Mouse (Mus musculus): ENCODE data around the gene Zswim5. TPM values are rescaled to one million over a fixed set of nuclear protein-coding genes. Genes with fewer than 3 reads are reported as not detected.
A peak's percentile ranks its signal among the peaks of the same experiment; 100 is the strongest.

The Zswim5 gene
- polyA plus RNA-seq, 1 experiment, result not detected

DNA sequence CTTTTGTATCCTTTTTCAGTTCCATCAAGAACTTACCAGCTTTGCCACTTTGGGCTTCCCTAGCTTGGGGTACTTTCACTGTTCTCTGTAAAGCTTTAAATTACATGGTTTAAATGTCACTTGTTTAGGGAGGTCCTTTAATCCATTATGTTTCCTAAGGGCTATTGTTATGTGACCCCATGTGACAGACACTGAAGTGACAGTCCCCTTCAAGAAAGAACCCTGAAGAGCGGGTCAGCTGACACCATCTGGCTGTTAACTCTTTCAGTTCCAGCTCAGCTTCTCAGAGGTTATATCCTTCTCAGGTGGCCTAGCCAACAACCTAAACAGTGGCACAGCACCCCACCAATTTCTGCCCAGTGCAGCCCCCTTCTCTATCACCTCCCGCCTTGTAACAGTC is 22.9 kb upstream of the Zswim5 start:
- TF ChIP-seq GATA1 (IDR thresholded peaks at IDR 0.05; ENCODE audit: low read length), result no peak
- TF ChIP-seq TAL1 (IDR thresholded peaks at IDR 0.05; ENCODE audit: low read length), result no peak
- H3K9me3 ChIP-seq (ENCODE audit: control insufficient read depth, low read length), result no peaks in the 10 kb centered on the region
- H3K4me3 ChIP-seq (replicated peaks), result no peak overlapping the region
- H3K27me3 ChIP-seq (ENCODE audit: control insufficient read depth), result peaks cover 5% of the 10 kb centered on the region; the same call in 1 of the 2 replicates
- H3K4me1 ChIP-seq (ENCODE audit: control insufficient read depth), result no peaks in the 10 kb centered on the region
- no peaks in the 10 kb centered on the region for H3K36me3 ChIP-seq (ENCODE audit: control insufficient read depth)

DNA sequence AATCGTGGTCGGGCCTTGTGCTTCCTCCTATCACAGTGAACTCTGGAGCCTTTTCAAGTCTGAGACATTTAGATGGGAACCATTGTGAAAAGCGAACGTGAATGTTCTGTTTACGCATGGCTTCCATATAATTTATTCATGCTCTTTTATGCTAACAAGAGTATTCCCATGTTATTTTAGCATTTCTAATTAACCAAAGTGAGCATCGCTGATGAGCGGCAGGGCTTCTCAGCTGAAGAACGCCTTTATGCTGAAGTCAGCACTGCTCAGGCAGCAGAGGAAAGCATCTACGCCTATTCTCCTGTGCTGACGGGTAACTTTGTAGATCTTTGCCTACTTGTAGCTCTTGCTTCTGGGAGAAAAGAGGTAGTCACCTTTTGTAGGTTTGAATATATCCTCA is 20.0 kb upstream of the Zswim5 start:
- TF ChIP-seq TAL1 (IDR thresholded peaks at IDR 0.05; ENCODE audit: low read length) (no peak), GATA1 (IDR thresholded peaks at IDR 0.05; ENCODE audit: low read length) (no peak)
- Histone ChIP-seq H3K4me1 (ENCODE audit: control insufficient read depth) (no peaks in the 10 kb centered on the region), H3K4me3 (replicated peaks) (no peak overlapping the region), H3K27me3 (ENCODE audit: control insufficient read depth) (peaks cover 14% of the 10 kb centered on the region), H3K9me3 (ENCODE audit: control insufficient read depth, low read length) (no peaks in the 10 kb centered on the region), H3K36me3 (ENCODE audit: control insufficient read depth) (no peaks in the 10 kb centered on the region)

DNA sequence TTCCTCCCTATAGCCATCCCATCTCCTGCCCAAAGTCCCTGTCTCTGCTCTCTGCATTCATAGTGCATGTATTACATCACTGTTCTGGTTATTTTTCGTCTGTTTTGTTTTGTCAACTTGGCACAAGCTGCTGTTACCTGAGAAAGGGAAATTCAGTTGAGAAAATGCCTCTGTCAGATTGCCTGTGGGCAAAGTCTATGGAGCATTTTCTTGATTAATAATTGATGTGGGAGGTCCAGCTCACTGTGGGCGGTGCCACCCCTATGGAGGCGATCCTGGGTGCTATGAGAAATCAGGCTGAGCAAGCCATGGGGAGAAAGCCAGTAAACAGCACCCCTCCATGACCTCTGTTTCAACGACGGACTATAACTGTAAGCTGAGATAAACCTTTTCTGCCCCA is 17.5 kb upstream of the Zswim5 start:
- Histone ChIP-seq H3K36me3 (ENCODE audit: control insufficient read depth) (no peaks in the 10 kb centered on the region), H3K4me3 (replicated peaks) (no peak overlapping the region), H3K4me1 (ENCODE audit: control insufficient read depth) (no peaks in the 10 kb centered on the region), H3K9me3 (ENCODE audit: control insufficient read depth, low read length) (no peaks in the 10 kb centered on the region), H3K27me3 (ENCODE audit: control insufficient read depth) (peaks cover 18% of the 10 kb centered on the region)
- TF ChIP-seq TAL1 (IDR thresholded peaks at IDR 0.05; ENCODE audit: low read length) (no peak), GATA1 (IDR thresholded peaks at IDR 0.05; ENCODE audit: low read length) (no peak)

DNA sequence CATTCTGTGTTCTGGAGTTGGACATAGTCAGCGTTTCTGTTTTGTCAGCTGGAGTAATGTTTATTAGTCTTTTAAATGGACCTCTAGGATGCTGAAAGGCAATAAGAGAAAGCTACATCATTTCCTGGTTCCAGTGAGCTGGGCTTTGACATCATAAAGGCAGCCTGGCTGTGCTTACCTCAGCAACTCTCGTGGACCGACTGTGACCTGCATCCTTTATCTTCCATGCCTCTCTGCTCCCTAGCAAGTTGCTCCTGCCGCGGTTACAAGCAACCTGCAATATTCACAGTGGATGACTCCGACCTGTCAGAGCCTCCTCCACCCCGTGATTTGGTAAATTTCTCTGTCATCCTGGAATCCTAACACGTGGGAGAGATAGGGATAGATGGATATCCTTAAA is 15.2 kb upstream of the Zswim5 start:
- Histone ChIP-seq H3K36me3 (ENCODE audit: control insufficient read depth) (no peaks in the 10 kb centered on the region), H3K4me3 (replicated peaks) (no peak overlapping the region), H3K4me1 (ENCODE audit: control insufficient read depth) (no peaks in the 10 kb centered on the region), H3K27me3 (ENCODE audit: control insufficient read depth) (peaks cover 20% of the 10 kb centered on the region), H3K9me3 (ENCODE audit: control insufficient read depth, low read length) (no peaks in the 10 kb centered on the region)
- TF ChIP-seq TAL1 (IDR thresholded peaks at IDR 0.05; ENCODE audit: low read length), result no peak
- no peak for TF ChIP-seq GATA1 (IDR thresholded peaks at IDR 0.05; ENCODE audit: low read length)

DNA sequence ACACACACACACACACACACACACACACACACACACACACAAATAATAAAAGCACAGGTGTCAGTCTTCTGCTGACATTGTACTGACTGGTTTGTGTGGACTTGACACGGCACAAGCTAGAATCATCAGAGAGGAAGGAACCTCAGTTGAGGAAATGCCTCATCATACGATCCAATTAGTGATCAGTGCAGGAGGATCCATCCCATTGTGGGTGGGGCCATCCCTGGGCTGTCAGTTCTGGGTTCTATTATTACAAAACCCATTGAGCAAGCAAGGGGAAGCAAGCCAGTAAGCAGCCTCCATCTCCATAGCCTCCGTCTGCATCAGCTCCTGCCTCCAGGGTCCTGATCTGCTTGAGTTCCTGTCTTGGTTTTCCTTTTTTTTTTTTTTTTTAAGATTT is 7.3 kb upstream of the Zswim5 start:
- no peaks in the 10 kb centered on the region for H3K9me3 ChIP-seq (ENCODE audit: control insufficient read depth, low read length)
- no peaks in the 10 kb centered on the region for H3K36me3 ChIP-seq (ENCODE audit: control insufficient read depth)
- H3K27me3 ChIP-seq (ENCODE audit: control insufficient read depth), result peaks cover 26% of the 10 kb centered on the region
- H3K4me3 ChIP-seq (replicated peaks), result no peak overlapping the region
- TF ChIP-seq TAL1 (IDR thresholded peaks at IDR 0.05; ENCODE audit: low read length) (no peak), GATA1 (IDR thresholded peaks at IDR 0.05; ENCODE audit: low read length) (no peak)
- no peaks in the 10 kb centered on the region for H3K4me1 ChIP-seq (ENCODE audit: control insufficient read depth)

DNA sequence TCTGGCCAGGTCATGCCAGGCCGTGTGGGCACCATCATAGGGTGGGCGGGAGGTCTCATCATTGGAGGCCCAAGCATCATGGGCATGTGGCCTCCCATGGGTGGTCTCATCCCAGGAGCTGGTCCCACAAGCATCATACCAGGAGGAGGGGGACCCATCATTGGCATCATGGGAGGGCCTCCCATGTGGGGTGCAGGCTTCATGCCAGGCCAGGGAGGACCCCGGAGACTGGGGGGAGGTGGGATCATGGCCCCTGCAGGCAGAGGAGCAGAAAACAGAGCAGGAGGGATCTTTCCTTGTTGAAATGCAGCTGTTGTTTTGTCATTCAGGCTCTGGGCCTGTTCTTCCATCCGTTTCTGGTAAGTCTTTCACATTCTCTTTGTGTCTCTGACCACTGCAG is 2.6 kb upstream of the Zswim5 start:
- H3K36me3 ChIP-seq (ENCODE audit: control insufficient read depth), result no peaks in the 10 kb centered on the region
- H3K27me3 ChIP-seq (ENCODE audit: control insufficient read depth), result peaks cover 64% of the 10 kb centered on the region
- no peak overlapping the region for H3K4me3 ChIP-seq (replicated peaks)

DNA sequence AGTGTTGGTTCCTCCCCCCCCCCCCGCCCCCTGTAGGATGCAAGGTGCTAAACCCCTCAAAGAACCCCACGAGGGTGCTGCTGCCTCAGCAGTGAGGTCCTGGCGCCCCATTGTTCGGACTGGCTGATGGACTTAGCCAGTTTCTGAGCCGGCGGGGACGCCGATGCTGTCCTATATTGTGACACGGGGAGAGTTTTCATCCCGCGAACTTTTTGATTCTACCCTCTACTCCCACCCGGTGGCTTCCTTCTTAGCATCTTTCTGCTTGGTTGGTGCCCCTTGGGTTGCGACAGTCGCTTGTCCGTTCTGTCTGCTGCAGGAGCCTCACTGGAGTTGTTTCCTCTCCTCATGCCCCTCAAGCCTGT is 564 bp upstream of the Zswim5 start:
- peak overlapping the region; percentile 58 for H3K4me3 ChIP-seq (replicated peaks)

More for the DNA sequence above, 2.6 kb upstream of the Zswim5 start:
- TF ChIP-seq TAL1 (IDR thresholded peaks at IDR 0.05; ENCODE audit: low read length) (no peak), GATA1 (IDR thresholded peaks at IDR 0.05; ENCODE audit: low read length) (no peak)
- Histone ChIP-seq H3K9me3 (ENCODE audit: control insufficient read depth, low read length) (no peaks in the 10 kb centered on the region; the same call in 1 of the 2 replicates), H3K4me1 (ENCODE audit: control insufficient read depth) (peaks cover 9% of the 10 kb centered on the region)

DNA sequence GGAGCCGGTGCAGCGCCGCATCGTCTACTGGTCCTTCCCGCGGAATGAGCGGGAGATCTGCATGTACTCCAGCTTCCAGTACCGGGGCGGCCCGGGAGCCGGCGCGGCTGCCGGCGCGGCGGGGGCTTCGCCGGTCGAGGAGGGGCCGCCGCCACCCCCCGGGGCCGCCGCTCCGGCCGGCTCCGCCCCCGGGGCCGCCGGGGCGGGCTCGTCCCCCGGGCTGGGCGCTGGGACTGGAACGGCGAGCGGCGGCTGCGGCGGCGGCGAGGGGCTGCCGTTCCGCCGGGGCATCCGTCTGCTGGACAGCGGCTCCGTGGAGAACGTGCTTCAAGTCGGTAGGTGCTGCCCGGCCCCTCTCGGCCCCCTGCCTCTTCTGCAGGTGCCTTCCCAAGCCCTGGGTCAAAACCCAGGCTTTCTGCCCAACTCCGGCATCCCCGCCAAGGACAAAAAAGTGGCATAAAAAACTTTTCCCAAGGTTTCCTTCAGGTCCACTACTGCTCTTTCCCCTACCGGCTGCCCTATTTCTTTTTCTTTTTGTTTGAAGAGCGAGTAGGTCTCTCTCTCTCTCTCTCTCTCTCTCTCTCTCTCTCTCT is 649 bp downstream of the Zswim5 start:
- H3K27me3 ChIP-seq (ENCODE audit: control insufficient read depth), result peaks cover 82% of the 10 kb centered on the region
- TF ChIP-seq TAL1 (IDR thresholded peaks at IDR 0.05; ENCODE audit: low read length) (no peak), GATA1 (IDR thresholded peaks at IDR 0.05; ENCODE audit: low read length) (no peak)
- H3K36me3 ChIP-seq (ENCODE audit: control insufficient read depth), result no peaks in the 10 kb centered on the region
- peak overlapping the region; percentile 58 for H3K4me3 ChIP-seq (replicated peaks)
- no peaks in the 10 kb centered on the region; the same call in 1 of the 2 replicates for H3K9me3 ChIP-seq (ENCODE audit: control insufficient read depth, low read length)
- peaks cover 9% of the 10 kb centered on the region for H3K4me1 ChIP-seq (ENCODE audit: control insufficient read depth)

More for the DNA sequence above, 564 bp upstream of the Zswim5 start:
- TF ChIP-seq GATA1 (IDR thresholded peaks at IDR 0.05; ENCODE audit: low read length) (no peak), TAL1 (IDR thresholded peaks at IDR 0.05; ENCODE audit: low read length) (no peak)
- no peaks in the 10 kb centered on the region; the same call in 1 of the 2 replicates for H3K9me3 ChIP-seq (ENCODE audit: control insufficient read depth, low read length)
- peaks cover 9% of the 10 kb centered on the region for H3K4me1 ChIP-seq (ENCODE audit: control insufficient read depth)
- H3K27me3 ChIP-seq (ENCODE audit: control insufficient read depth), result peaks cover 77% of the 10 kb centered on the region
- H3K36me3 ChIP-seq (ENCODE audit: control insufficient read depth), result no peaks in the 10 kb centered on the region

DNA sequence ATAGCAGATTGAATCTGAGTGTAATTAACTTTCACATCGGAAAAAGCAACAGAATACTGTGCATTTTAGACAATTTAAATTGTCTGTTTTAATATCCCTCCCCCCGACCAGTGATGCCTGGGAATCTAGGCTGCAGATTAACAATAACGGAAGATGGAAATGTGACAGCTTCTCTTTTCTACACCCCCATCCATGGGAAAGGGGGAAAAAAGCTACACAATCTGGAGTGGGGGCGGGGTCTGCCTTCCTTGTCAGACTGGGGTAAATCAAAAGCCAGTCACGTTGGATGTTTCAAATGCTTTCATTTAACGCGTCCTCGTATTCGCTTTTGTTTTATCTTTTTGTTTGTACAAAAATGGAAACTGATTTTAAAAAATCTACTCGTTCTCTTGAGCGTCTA is 1.3 kb downstream of the Zswim5 start:
- H3K4me1 ChIP-seq (ENCODE audit: control insufficient read depth), result peaks cover 9% of the 10 kb centered on the region
- peaks cover 82% of the 10 kb centered on the region for H3K27me3 ChIP-seq (ENCODE audit: control insufficient read depth)
- H3K36me3 ChIP-seq (ENCODE audit: control insufficient read depth), result no peaks in the 10 kb centered on the region
- H3K9me3 ChIP-seq (ENCODE audit: control insufficient read depth, low read length), result no peaks in the 10 kb centered on the region; the same call in 1 of the 2 replicates
- TF ChIP-seq TAL1 (IDR thresholded peaks at IDR 0.05; ENCODE audit: low read length), result no peak
- TF ChIP-seq GATA1 (IDR thresholded peaks at IDR 0.05; ENCODE audit: low read length), result no peak
- H3K4me3 ChIP-seq (replicated peaks), result no peak overlapping the region

DNA sequence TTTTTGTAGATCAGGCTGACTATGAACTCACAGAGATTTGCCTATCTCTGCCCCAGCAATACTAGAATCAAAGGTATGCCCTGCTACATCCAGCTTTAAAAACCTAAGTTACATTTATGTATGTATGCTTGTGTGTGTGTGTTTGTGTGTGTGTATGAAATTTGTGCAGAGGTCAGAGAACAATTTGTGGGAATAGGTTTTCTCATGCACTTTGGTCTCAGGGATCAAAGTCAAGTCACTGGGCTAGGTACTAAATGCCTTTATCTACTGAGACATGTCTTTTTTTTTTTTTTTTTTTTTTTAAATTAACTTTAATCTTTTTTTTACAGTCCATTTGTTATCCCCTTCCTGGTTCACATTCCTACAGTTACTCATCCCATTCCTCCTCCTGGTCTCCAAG is 5.5 kb downstream of the Zswim5 start:
- TF ChIP-seq GATA1 (IDR thresholded peaks at IDR 0.05; ENCODE audit: low read length) (no peak), TAL1 (IDR thresholded peaks at IDR 0.05; ENCODE audit: low read length) (no peak)

More for the DNA sequence above, 5.5 kb downstream of the Zswim5 start:
- Histone ChIP-seq H3K27me3 (ENCODE audit: control insufficient read depth) (peaks cover 53% of the 10 kb centered on the region), H3K4me3 (replicated peaks) (no peak overlapping the region), H3K9me3 (ENCODE audit: control insufficient read depth, low read length) (no peaks in the 10 kb centered on the region; the same call in 1 of the 2 replicates), H3K4me1 (ENCODE audit: control insufficient read depth) (no peaks in the 10 kb centered on the region), H3K36me3 (ENCODE audit: control insufficient read depth) (no peaks in the 10 kb centered on the region)
